Mouse (Mus musculus): ENCODE measurements around the gene Frat1.

Gene Frat1

GRCm38 (mm10) chr19:41829381-41830105 lies at the start of gene Frat1:
Frat1 (plus strand) TSS chr19:41829970.
- in situ Hi-C loops (cut with MboI, MseI) = loop anchor here (10.0 kb wide), 1 partner anchor 975 kb away; no protein-coding TSS in a partner anchor

GRCm38 (mm10) chr19:41786896-41787295 lies 42.9 kb upstream of the Frat1 start:
- in situ Hi-C loops (cut with MboI, MseI) = no loop called here

- in situ Hi-C loops (cut with MboI, MseI) = no loop called here
Observed at GRCm38 (mm10) chr19:41789110-41789961, 40.4 kb upstream of the Frat1 start.

GRCm38 (mm10) chr19:41791384-41791783 lies 38.4 kb upstream of the Frat1 start:
- in situ Hi-C loops (cut with MboI, MseI) = no loop called here

DNA sequence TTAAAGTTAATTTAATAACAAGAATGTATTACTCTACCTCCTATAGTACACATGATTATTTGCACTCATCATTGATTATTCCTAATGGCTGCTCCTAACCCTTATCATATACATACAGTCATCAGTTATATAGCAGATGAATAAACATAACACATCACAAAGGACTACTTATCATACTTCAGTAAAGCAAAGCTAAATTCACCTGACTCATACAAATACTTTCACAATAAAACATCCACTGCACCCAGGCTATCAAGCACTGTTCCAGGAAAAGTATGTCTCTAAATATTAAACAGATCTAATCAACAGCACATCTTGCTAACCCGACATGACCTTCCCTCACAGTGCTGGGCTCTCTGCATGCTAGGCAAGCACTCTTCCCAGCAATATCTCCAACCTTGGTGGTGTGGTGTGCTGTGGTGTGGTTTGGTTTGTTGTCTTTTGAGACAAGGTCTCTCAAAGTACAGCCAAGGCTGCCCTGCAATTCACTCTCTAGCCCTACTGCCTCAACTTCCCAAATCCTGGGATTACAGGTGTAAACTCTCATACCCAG lies 36.8 kb upstream of the Frat1 start:
- in situ Hi-C loops (cut with MboI, MseI) = no loop called here

DNA sequence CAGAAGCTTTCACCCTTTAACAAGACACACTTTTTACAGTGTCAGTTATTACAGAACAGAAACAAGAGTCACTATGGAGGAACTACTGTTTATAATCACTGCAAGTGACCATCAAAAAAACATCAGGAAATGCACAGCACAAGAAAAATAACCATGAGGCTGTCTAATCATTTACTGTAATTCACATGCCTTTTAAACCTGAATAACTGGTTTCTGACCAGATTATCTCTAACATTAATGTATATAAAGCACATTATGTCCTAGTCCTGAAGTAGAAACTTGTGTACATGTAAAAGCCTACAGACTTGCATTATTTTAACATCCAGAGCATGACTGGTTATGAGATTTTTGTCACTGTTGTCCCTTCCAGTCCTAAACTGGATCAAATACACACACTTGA lies 35.8 kb upstream of the Frat1 start:
- in situ Hi-C loops (cut with MboI, MseI) = no loop called here

- in situ Hi-C loops (cut with MboI, MseI) = no loop called here
Observed at GRCm38 (mm10) chr19:41794901-41795300, 34.9 kb upstream of the Frat1 start.

- in situ Hi-C loops (cut with MboI, MseI) = no loop called here
Observed at GRCm38 (mm10) chr19:41796148-41796760, 33.5 kb upstream of the Frat1 start.

DNA sequence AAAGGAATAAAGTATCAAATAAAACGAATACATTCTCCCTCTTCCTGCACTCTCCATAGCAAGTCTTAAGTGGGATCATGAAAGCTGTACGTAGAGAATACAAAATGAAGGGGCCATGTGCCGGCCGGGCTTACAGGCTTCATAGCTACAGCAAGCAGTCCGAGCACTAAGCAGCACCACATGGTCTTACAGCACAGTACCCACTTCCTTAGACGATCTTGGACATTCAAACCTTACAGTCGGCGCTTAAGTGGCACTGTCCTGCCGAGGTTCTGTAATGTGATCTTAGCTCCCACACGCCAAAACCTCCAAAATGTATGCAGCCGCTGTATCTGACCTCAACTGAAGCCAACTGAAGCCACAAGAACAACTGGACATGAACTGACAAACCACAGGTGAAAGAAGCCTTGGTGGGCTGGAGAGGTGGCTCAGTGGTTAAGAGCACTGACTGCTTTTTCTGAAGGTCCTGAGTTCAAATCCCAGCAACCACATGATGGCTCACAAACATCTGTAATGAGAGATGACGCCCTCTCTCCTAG lies 32.9 kb upstream of the Frat1 start:
- in situ Hi-C loops (cut with MboI, MseI) = no loop called here

DNA sequence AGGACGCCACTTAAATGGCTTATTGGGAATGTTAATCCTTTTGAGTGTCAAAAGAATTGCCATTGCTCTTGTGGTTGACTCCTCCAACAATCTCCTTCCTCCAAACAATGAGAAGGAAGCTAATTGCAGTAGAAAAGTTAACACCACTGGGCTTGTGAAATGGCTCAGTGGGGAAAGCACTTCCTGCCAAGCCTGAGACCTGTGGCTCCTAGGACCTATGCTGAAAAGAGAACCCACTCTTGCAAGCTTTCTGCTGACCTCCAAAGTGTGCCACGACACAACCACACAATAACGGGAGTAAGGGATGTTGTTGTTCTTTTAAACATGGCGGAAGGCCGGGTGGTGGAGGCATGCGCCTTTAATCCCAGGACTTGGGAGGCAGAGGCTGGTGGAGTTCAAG lies 32.2 kb upstream of the Frat1 start:
- in situ Hi-C loops (cut with MboI, MseI) = no loop called here

GRCm38 (mm10) chr19:41800451-41800850 lies 29.3 kb upstream of the Frat1 start:
- in situ Hi-C loops (cut with MboI, MseI) = no loop called here

DNA sequence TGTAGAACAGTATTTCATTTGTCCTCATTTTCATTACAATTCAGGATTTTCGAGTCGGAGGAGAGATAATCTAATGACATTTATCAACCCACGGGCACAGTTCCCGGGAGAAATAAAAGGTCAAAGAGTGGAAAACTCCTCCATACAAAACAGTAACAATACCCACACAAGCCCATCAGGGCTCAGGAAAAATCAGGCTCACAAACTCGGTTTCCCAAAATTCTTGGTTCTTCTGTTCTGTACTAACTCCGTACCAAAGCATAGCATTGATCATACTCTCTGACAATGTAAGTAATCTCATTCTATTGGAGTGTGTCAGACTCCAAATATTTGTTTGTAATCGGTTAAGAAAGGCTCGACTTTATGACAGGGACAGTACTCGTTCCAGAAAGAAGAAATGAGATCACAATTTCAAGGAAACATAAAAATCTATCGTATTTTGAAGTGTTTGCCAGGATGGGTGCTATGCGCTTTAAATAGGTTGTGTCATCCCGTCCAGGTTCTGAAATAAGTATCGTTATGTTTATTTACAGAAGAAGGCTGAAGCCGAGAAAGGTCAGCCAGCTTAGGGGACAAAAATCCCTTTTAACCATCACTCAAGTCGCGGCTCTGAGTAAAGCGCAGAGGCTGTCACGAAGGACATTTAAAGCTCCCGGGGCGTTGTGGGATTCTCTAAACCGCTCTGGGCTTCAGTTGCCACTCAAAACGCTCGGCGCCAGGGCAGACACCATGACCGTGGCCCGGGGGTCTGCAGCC lies 28.6 kb upstream of the Frat1 start:
- in situ Hi-C loops (cut with MboI, MseI) = no loop called here

- in situ Hi-C loops (cut with MboI, MseI) = no loop called here
Observed at GRCm38 (mm10) chr19:41801742-41802369, 27.9 kb upstream of the Frat1 start, which contains the start of gene Arhgap19. Arhgap19 (minus strand) TSS chr19:41802047.

DNA sequence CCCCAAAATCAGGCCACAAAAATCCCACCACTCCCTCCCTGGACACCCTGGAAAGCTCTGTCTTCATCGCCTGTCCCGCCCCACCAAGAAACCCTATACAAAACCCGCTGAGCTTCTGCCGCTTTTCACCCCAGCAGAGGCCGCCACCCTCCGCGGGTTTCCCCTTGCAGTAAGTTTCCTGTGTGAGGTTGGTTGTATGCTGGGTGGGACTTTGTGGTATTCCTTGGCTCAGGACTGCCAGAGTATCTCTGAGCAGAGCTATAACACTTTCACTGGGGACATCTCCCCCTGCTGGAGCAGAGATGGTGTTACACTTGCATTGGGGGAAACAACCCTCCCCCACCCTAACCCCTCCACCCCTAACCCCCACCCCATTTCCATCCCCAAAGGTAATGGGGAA lies 26.4 kb upstream of the Frat1 start:
- in situ Hi-C loops (cut with MboI, MseI) = no loop called here

DNA sequence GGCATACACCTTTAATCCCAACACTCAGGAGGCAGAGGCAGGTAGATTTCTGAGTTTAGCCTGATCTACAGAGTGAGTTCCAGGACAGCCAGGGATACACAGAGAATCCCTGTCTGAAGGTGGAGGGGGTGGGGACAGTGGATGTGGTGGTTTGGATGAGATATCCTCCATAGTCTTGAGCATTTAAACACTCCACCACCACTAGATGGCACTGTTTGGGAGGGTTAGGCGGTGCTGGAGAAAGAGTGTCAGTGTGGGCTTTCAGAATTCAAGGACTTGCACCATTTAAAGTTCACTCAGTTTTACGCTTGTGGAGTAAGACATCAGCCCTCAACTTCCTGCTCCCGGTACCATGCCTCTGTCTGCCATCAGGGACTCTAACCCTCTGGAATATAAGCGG lies 23.9 kb upstream of the Frat1 start:
- in situ Hi-C loops (cut with MboI, MseI) = no loop called here

- in situ Hi-C loops (cut with MboI, MseI) = no loop called here
Observed at GRCm38 (mm10) chr19:41807497-41807896, 22.3 kb upstream of the Frat1 start.

DNA sequence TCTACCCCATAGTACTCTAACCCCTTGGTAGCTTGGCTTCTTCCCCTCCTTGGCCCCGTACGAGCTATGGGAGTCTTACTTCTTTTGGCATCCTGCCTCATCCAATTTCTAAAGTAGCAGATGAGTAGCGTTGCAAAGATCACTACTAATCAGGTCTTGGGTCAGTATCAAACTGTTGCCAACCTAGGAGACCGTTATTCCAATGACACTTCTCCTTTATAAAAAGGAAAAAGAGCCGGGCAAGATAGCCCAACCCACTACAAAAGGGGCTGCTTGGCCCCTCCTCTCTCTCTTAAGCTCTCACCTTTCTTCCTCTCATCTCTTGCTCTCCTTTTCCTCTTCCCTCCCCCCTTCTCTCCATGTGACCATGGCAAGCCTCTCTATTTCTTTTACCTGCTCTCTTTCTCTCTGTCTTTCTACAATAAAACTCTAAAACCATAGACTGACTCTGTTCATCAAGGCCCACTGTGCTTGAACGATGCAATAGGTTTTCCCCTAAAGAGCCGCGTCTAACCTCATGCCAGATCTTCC lies 21.6 kb upstream of the Frat1 start:
- in situ Hi-C loops (cut with MboI, MseI) = no loop called here

GRCm38 (mm10) chr19:41810074-41810473 lies 19.7 kb upstream of the Frat1 start:
- in situ Hi-C loops (cut with MboI, MseI) = no loop called here

DNA sequence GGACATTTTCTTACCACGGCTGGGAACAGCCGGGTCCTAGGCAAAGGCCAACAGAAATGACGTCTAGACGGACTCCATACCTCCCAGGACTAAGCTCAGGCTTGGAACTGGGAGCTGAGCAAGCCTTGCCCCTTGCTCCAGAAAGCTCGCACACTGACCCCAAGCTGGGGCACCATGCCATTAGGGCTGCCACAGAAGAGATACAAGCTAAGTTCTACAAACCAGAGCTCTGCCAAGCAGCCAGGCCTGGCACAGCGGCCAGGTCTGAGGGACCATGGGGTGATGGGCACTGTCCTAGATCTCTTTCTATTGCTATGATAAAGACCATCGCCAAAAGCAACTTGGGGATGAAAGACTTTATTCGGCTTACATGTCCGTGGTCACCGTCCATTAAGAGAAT lies 17.2 kb upstream of the Frat1 start:
- in situ Hi-C loops (cut with MboI, MseI) = no loop called here

- in situ Hi-C loops (cut with MboI, MseI) = no loop called here
Observed at GRCm38 (mm10) chr19:41813374-41813773, 16.4 kb upstream of the Frat1 start.

All from T-helper 1 cell (primary cell).